Mouse (Mus musculus): ENCODE data around the gene Lmod3. TPM values are rescaled to one million over a fixed set of nuclear protein-coding genes. Genes with fewer than 3 reads are reported as not detected.

Lmod3 gene
- polyA plus RNA-seq, 1 experiment from 2014 or later: not detected

Other genes starting within 250 kb of the Lmod3 start
- 6.5 and 7.3 TPM in 2 replicates for gene Fam19a4, start 192.3 kb downstream of the Lmod3 start, polyA plus RNA-seq (2015; fragmentation: Nextera tagmentation; extraction: Ambion mirVana)
- 13.9 and 15.1 TPM in 2 replicates for gene Eogt, start 103.6 kb downstream of the Lmod3 start, polyA plus RNA-seq (2015; fragmentation: Nextera tagmentation; extraction: Ambion mirVana)
- gene Tmf1, start 73.6 kb downstream of the Lmod3 start, polyA plus RNA-seq (2015; fragmentation: Nextera tagmentation; extraction: Ambion mirVana): 35.6 and 40.4 TPM in 2 replicates
- gene Uba3, start 47.1 kb downstream of the Lmod3 start, polyA plus RNA-seq (2015; fragmentation: Nextera tagmentation; extraction: Ambion mirVana): 90.2 and 92.9 TPM in 2 replicates
- gene Arl6ip5, start 42.1 kb downstream of the Lmod3 start, polyA plus RNA-seq (2015; fragmentation: Nextera tagmentation; extraction: Ambion mirVana): 149 and 160 TPM in 2 replicates